Mouse (Mus musculus): Measurements from ENCODE around the gene Arrdc5.
A peak's percentile ranks its signal among the peaks of the same experiment; 100 is the strongest.

DNA sequence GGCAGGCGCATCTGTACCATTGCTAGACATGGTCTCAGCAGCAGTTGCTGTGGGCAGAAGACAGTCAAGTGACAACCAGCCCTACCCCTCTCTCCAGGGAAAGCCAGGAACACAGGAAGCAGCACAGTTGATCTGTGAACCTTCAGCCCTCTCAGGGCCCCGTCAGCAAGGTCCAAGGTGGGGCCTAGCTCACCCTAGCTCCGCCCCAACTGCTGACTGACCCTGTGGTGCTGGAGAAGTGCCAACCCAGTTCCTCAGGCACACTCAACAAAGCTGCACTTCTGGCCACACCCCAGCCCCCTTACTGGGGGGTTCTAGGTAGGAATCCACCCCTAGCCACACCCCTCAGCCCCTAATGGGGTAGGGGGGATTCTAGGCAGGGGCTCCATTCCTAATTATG is 12.3 kb downstream of the Arrdc5 start:
- no peak for TF ChIP-seq POLR2A (IDR thresholded peaks at IDR 0.05; ENCODE audit: insufficient read depth, low read length)
- peak; percentile 66; the same call in 1 of the 2 replicates for TF ChIP-seq EP300 (IDR thresholded peaks at IDR 0.05; ENCODE audit: insufficient read depth, low read depth, low read length)

Measured in ES-Bruce4 (cell line).